Mouse (Mus musculus): Measurements from ENCODE around the gene Edc4. TPM values are rescaled to one million over a fixed set of nuclear protein-coding genes. Genes with fewer than 3 reads are reported as not detected.
A peak's percentile ranks its signal among the peaks of the same experiment; 100 is the strongest.

Edc4 gene
- polyA plus RNA-seq (2012): 20.8 and 27.6 TPM in 2 replicates

- no peak for TF ChIP-seq GATA1 (IDR thresholded peaks at IDR 0.05; ENCODE audit: low read length)
Measured at GRCm38 (mm10) chr8:105880754-105881520, at the start of gene Edc4. Gene Edc4, plus strand, starts transcription at chr8:105880881.

GRCm38 (mm10) chr8:105835318-105835717 lies 45.4 kb upstream of the Edc4 start:
- TF ChIP-seq GATA1 (IDR thresholded peaks at IDR 0.05; ENCODE audit: low read length): no peak

GRCm38 (mm10) chr8:105836991-105837390 lies 43.7 kb upstream of the Edc4 start:
- no peak for TF ChIP-seq GATA1 (IDR thresholded peaks at IDR 0.05; ENCODE audit: low read length)

GRCm38 (mm10) chr8:105839209-105839608 lies 41.5 kb upstream of the Edc4 start:
- peak; percentile 7 for TF ChIP-seq GATA1 (IDR thresholded peaks at IDR 0.05; ENCODE audit: low read length)

- no peak for TF ChIP-seq GATA1 (IDR thresholded peaks at IDR 0.05; ENCODE audit: low read length)
Measured at GRCm38 (mm10) chr8:105846678-105847077, 34.0 kb upstream of the Edc4 start.

GRCm38 (mm10) chr8:105850014-105850413 lies 30.7 kb upstream of the Edc4 start:
- TF ChIP-seq GATA1 (IDR thresholded peaks at IDR 0.05; ENCODE audit: low read length): no peak

- no peak for TF ChIP-seq GATA1 (IDR thresholded peaks at IDR 0.05; ENCODE audit: low read length)
Measured at GRCm38 (mm10) chr8:105850611-105851010, 30.1 kb upstream of the Edc4 start.

GRCm38 (mm10) chr8:105851651-105852143 lies 29.0 kb upstream of the Edc4 start:
- TF ChIP-seq GATA1 (IDR thresholded peaks at IDR 0.05; ENCODE audit: low read length): no peak

- TF ChIP-seq GATA1 (IDR thresholded peaks at IDR 0.05; ENCODE audit: low read length): no peak
Measured at GRCm38 (mm10) chr8:105852146-105852729, 28.4 kb upstream of the Edc4 start.

GRCm38 (mm10) chr8:105853178-105853577 lies 27.5 kb upstream of the Edc4 start, which contains the start of gene Cenpt:
Gene Cenpt, minus strand, starts transcription at chr8:105853278.
- no peak for TF ChIP-seq GATA1 (IDR thresholded peaks at IDR 0.05; ENCODE audit: low read length)

- no peak for TF ChIP-seq GATA1 (IDR thresholded peaks at IDR 0.05; ENCODE audit: low read length)
Measured at GRCm38 (mm10) chr8:105854303-105854702, 26.4 kb upstream of the Edc4 start.

GRCm38 (mm10) chr8:105854715-105855216 lies 25.9 kb upstream of the Edc4 start, which contains the start of gene Thap11:
Gene Thap11, plus strand, starts transcription at chr8:105855132.
- no peak for TF ChIP-seq GATA1 (IDR thresholded peaks at IDR 0.05; ENCODE audit: low read length)

GRCm38 (mm10) chr8:105855248-105856167 lies 25.2 kb upstream of the Edc4 start:
- no peak for TF ChIP-seq GATA1 (IDR thresholded peaks at IDR 0.05; ENCODE audit: low read length)

- TF ChIP-seq GATA1 (IDR thresholded peaks at IDR 0.05; ENCODE audit: low read length): no peak
Measured at GRCm38 (mm10) chr8:105856168-105856835, 24.4 kb upstream of the Edc4 start.

GRCm38 (mm10) chr8:105858495-105858894 lies 22.2 kb upstream of the Edc4 start:
- TF ChIP-seq GATA1 (IDR thresholded peaks at IDR 0.05; ENCODE audit: low read length): no peak

All from G1E-ER4 (cell line).